Mouse (Mus musculus) CH12.LX (cell line): ENCODE data around the gene Epop. TPM values are rescaled to one million over a fixed set of nuclear protein-coding genes. Genes with fewer than 3 reads are reported as not detected.
A peak's percentile ranks its signal among the peaks of the same experiment; 100 is the strongest.

ENCODE experiments used
- DNase-seq: peaks from one replicate; pipeline ENCODE4 v3.0.0-alpha.2; 2013; ENCODE audit errors: extremely low read depth
- H3K27ac ChIP-seq: 2 replicates; pipeline ENCODE4 v1.5.1; 2012; ENCODE audit warnings: low read depth, mild to moderate bottlenecking, control low read depth, moderate library complexity; ENCODE audit not compliant: insufficient read depth
- H3K27me3 ChIP-seq: replicated peaks from 2 replicates; pipeline ENCODE3; 2012; ENCODE audit warnings: inconsistent platforms
- H3K36me3 ChIP-seq, 2 experiments: replicated peaks in 1 of 2; 2 replicates each; pipeline versions ENCODE3 to v1.6.1; 2012; ENCODE audit warnings: inconsistent platforms in 1 of 2, low read length in 1 of 2, mild to moderate bottlenecking in 1 of 2, mixed read lengths in 1 of 2, moderate library complexity in 1 of 2; ENCODE audit not compliant: control insufficient read depth in 1 of 2, insufficient read depth in 1 of 2
- H3K4me1 ChIP-seq, 2 experiments: 2 replicates each; pipeline ENCODE4 v1.6.1; 2012; ENCODE audit warnings: inconsistent platforms in 1 of 2, moderate library complexity in 1 of 2; ENCODE audit not compliant: insufficient read depth in 2 of 2, control insufficient read depth in 1 of 2
- H3K4me2 ChIP-seq: 2 replicates; pipeline ENCODE4 v1.6.1; 2012; ENCODE audit warnings: low read depth, mild to moderate bottlenecking, control low read depth; ENCODE audit not compliant: poor library complexity, insufficient read depth, severe bottlenecking
- H3K4me3 ChIP-seq, 3 experiments: fragments of 150-350 bp in 1 of 3; sonication (generic) in 1 of 3; replicated peaks in 1 of 3; 2 replicates each; pipeline versions ENCODE3 to v1.5.1; 2011 to 2012; ENCODE audit warnings: low read depth in 2 of 3, low read length in 2 of 3, mild to moderate bottlenecking in 2 of 3, moderate library complexity in 2 of 3, control low read depth in 1 of 3, improper control_type of control experiment in 1 of 3, inconsistent platforms in 1 of 3, mixed read lengths in 1 of 3; ENCODE audit not compliant: poor library complexity in 1 of 3
- H3K79me2 ChIP-seq: replicated peaks from 2 replicates; pipeline ENCODE4 v1.6.1; 2012; ENCODE audit warnings: mild to moderate bottlenecking, moderate library complexity; ENCODE audit not compliant: control insufficient read depth, poor library complexity, insufficient read depth, severe bottlenecking; ENCODE audit errors: extremely low read depth
- H3K9ac ChIP-seq: 2 replicates; pipeline ENCODE4 v1.6.1; 2012; ENCODE audit warnings: low read depth, mild to moderate bottlenecking, control low read depth, moderate library complexity; ENCODE audit not compliant: insufficient read depth
- H3K9me3 ChIP-seq: replicated peaks from 2 replicates; pipeline ENCODE3; 2012; ENCODE audit warnings: low read length, inconsistent platforms, mixed read lengths
- BHLHE40 ChIP-seq: IDR thresholded peaks from 2 replicates; pipeline ENCODE4 v1.6.1; 2011; ENCODE audit warnings: mild to moderate bottlenecking, low read depth, low read length, improper control_type of control experiment
- CHD2 ChIP-seq: IDR thresholded peaks from 2 replicates; pipeline ENCODE4 v1.6.1; 2011; ENCODE audit warnings: low read length, improper control_type of control experiment
- CTCF ChIP-seq, 2 experiments: IDR thresholded peaks in 1 of 2; conservative IDR thresholded peaks in 1 of 2; 2 replicates each; pipeline ENCODE4 v1.5.1; 2011 to 2012; ENCODE audit warnings: low read depth in 2 of 2, low read length in 2 of 2, improper control_type of control experiment in 1 of 2, inconsistent platforms in 1 of 2, mild to moderate bottlenecking in 1 of 2, moderate library complexity in 1 of 2
- ELF1 ChIP-seq: IDR thresholded peaks from 2 replicates; pipeline ENCODE4 v1.6.1; 2014; ENCODE audit warnings: low read depth, mild to moderate bottlenecking, inconsistent platforms, low read length, improper control_type of control experiment
- IRF4 ChIP-seq: IDR thresholded peaks from 2 replicates; pipeline ENCODE4 v1.6.1; 2014; ENCODE audit warnings: low read depth, mild to moderate bottlenecking, inconsistent platforms, low read length, improper control_type of control experiment
- JUND ChIP-seq: conservative IDR thresholded peaks from 2 replicates; pipeline ENCODE4 v1.6.1; 2011; ENCODE audit warnings: low read depth, low read length, improper control_type of control experiment
- MAZ ChIP-seq: IDR thresholded peaks from 2 replicates; pipeline ENCODE4 v1.6.1; 2012; ENCODE audit warnings: low read depth, mild to moderate bottlenecking, inconsistent platforms, low read length, improper control_type of control experiment, moderate library complexity
- MXI1 ChIP-seq: IDR thresholded peaks from 2 replicates; pipeline ENCODE4 v1.6.1; 2011; ENCODE audit warnings: mild to moderate bottlenecking, low read depth, low read length, improper control_type of control experiment
- POLR2A ChIP-seq: IDR thresholded peaks from 2 replicates; pipeline ENCODE4 v1.6.1; 2011; ENCODE audit warnings: low read depth, mild to moderate bottlenecking, improper control_type of control experiment, low read length
- RAD21 ChIP-seq: IDR thresholded peaks from 2 replicates; pipeline ENCODE4 v1.6.1; 2011; ENCODE audit warnings: low read depth, mild to moderate bottlenecking, low read length, improper control_type of control experiment, moderate library complexity
- RCOR1 ChIP-seq: conservative IDR thresholded peaks from 2 replicates; pipeline ENCODE4 v1.6.1; 2012; ENCODE audit warnings: low read depth, mild to moderate bottlenecking, inconsistent platforms, low read length, improper control_type of control experiment
- SIN3A ChIP-seq: IDR thresholded peaks from 2 replicates; pipeline ENCODE4 v1.6.1; 2012; ENCODE audit warnings: low read length, improper control_type of control experiment, inconsistent platforms
- SMC3 ChIP-seq: IDR thresholded peaks from 2 replicates; pipeline ENCODE4 v1.6.1; 2011; ENCODE audit warnings: low read depth, low read length, improper control_type of control experiment
- TBP ChIP-seq: conservative IDR thresholded peaks from 2 replicates; pipeline ENCODE4 v1.6.1; 2011; ENCODE audit warnings: low read depth, low read length, improper control_type of control experiment
- ZMIZ1 ChIP-seq: IDR thresholded peaks from 2 replicates; pipeline ENCODE4 v1.6.1; 2012; ENCODE audit warnings: low read depth, mild to moderate bottlenecking, inconsistent platforms, low read length, improper control_type of control experiment
- dilution Hi-C: fragments of 300-500 bp; cut with MboI; formaldehyde crosslinking; loops from 2 replicates; pipeline ENCODE4 v1.14.3; 2020; ENCODE audit warnings: low sequenced_read_pairs; ENCODE audit not compliant: extremely low pct_unique_long_range_greater_than_20kb, extremely low pct_ligation_motif_present
- in situ Hi-C: fragments of 300-500 bp; cut with MboI; formaldehyde crosslinking; loops from 3 replicates; pipeline ENCODE4 v1.14.3; 2019; ENCODE audit warnings: low sequenced_read_pairs, low pct_ligation_motif_present, low pct_unique_long_range_greater_than_20kb, mixed read lengths
- polyA plus RNA-seq: library from polyadenylated mRNA; unstranded; fragments of >175 nt; gene quantifications from 2 replicates; pipeline ENCODE4 v1.2.1, GENCODE M21; 2012; ENCODE audit warnings: low read depth; ENCODE audit not compliant: insufficient read length
- total RNA-seq, 2 experiments: library from RNA; depleted of rRNA; stranded (reverse); fragments of 300-350 nt in 1 of 2; fragments of >200 nt in 1 of 2; gene quantifications; 2 replicates each; pipeline ENCODE4 v1.2.3; 2012 to 2014

Gene Epop
- total and polyA plus RNA-seq, 3 experiments = 2.1 to 8.4 (median 4.2) TPM

DNA sequence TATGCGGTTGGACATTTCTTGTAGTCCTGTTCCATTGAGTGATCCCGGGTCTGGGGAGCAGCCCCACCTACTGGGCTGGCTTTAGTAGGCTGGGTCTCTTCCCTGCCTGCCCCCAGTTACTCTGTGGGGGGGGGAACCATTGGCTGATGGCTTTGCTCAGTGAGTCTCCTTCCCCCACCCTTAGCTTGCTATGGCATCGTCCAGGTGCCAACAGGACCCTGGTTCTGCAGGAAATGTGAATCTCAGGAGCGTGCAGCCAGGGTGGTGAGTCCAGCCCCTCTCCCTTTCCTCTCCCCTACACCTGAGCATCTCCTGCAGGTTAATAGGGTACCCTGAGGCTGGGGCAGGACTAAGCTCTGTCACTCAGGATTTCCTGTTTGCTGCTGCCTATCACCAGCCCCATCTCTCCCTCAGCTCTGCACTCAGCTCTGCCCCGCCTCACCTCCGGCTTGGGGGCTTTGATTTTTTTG is 35.3 kb upstream of the Epop start:
- in situ Hi-C loops = loop anchor here (5.0 kb wide), 1 partner anchor 33 kb away; no protein-coding TSS in a partner anchor
- peak; percentile 37 for DNase-seq
- Histone ChIP-seq H3K4me3 (peak overlapping the region; percentile 54 to 96 (median 82)), H3K9ac (peak overlapping the region; percentile 89), H3K27ac (no peak overlapping the region), H3K27me3 (no peaks in the 10 kb centered on the region), H3K4me2 (peak overlapping the region; percentile 85), H3K36me3 (peaks cover 44 to 51% of the 10 kb centered on the region in 2 experiments), H3K9me3 (peaks cover 5% of the 10 kb centered on the region), H3K79me2 (peaks cover 44% of the 10 kb centered on the region), H3K4me1 (peaks cover 11 to 31% of the 10 kb centered on the region in 2 experiments)
- TF ChIP-seq MXI1 (no peak), SMC3 (peak; percentile 42; the same call in 1 of the 2 replicates), IRF4 (peak; percentile 29; the same call in 1 of the 2 replicates), ELF1 (no peak), RAD21 (peak; percentile 34), CTCF (conservative IDR thresholded peaks at IDR 0.05 in 1 of 2, IDR thresholded peaks at IDR 0.05 in 1 of 2; ENCODE audit: low read depth in 2 of 2, low read length in 2 of 2) (peak in 1 of 2 experiments; percentile 56; a peak in 2 of 4 replicates), CHD2 (peak; percentile 53; the same call in 1 of the 2 replicates), MAZ (peak; percentile 83)
- dilution Hi-C loops = no loop called here

DNA sequence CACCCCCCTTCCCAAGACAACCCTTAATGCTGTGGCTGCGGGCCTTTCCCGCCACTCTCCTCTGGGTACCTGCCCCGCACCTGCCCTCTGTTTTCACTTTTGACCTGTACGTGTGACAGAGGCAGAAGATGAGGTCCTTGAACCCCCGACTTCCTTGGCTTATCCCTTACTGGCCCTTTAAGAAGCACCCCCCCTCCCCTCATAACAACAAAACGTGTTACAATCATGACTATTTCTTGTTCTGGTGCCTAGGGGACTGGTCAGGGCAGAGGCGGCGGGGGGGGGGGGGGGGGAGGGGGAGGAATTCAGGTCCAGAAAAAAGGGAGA is 34.8 kb upstream of the Epop start:
- Histone ChIP-seq H3K4me2 (peak overlapping the region; percentile 85), H3K9me3 (peaks cover 5% of the 10 kb centered on the region), H3K27ac (peak overlapping the region; percentile 51; the same call in 1 of the 2 replicates), H3K27me3 (no peaks in the 10 kb centered on the region), H3K79me2 (peaks cover 44% of the 10 kb centered on the region), H3K4me3 (peak overlapping the region; percentile 82 to 96 (median 82)), H3K36me3 (peaks cover 39 to 46% of the 10 kb centered on the region in 2 experiments), H3K9ac (peak overlapping the region; percentile 89), H3K4me1 (peaks cover 9 to 27% of the 10 kb centered on the region in 2 experiments)
- TF ChIP-seq ZMIZ1 (no peak), JUND (no peak), POLR2A (no peak), SIN3A (peak; percentile 12; the same call in 1 of the 2 replicates), BHLHE40 (peak; percentile 49; the same call in 1 of the 2 replicates), MXI1 (peak; percentile 16; the same call in 1 of the 2 replicates), RCOR1 (no peak), TBP (no peak), MAZ (no peak)
- dilution Hi-C loops = no loop called here
- in situ Hi-C loops = no loop called here
- DNase-seq = no peak
